Mouse (Mus musculus): ENCODE data around the gene Kcna10. TPM values are rescaled to one million over a fixed set of nuclear protein-coding genes. Genes with fewer than 3 reads are reported as not detected.

Kcna10 gene
- polyA plus RNA-seq, 1 experiment from 2014 or later = not detected

DNA sequence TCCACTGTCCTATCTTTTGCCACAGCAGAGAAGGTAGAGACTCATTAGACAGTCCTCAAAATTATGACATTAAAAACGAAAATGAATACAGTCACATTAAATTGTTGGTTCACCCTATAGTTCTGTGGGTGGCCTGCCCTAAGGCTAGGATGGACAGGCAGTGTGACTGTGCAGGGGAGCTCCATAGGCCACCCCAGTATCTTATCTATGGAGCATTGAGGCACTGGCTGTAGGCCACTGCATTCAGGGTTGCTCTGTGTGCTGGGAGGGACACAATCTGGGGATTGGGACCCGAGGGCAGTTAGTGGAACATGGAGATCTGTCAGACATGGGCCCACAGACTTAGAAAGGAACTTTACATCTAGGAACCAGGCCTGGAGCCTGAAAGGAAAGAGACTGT lies 51.1 kb downstream of the Kcna10 start:
- H3K27me3 ChIP-seq (ENCODE audit: low read depth, poor library complexity, severe bottlenecking) = no peaks in the 10 kb centered on the region
- no peaks in the 10 kb centered on the region for H3K9me3 ChIP-seq (replicated peaks)
- no peak for DNase-seq (ENCODE audit: low spot score)
- H3K4me3 ChIP-seq = no peak overlapping the region
- H3K4me1 ChIP-seq = peaks cover 6% of the 10 kb centered on the region; the same call in 1 of the 2 replicates
- WGBS = 33% methylated on average over 2 of the region's 2 CpGs
- H3K27ac ChIP-seq = no peak overlapping the region
- H3K36me3 ChIP-seq = no peaks in the 10 kb centered on the region

GRCm38 (mm10) chr3:107238051-107238450 lies 55.2 kb downstream of the Kcna10 start:
- DNase-seq (ENCODE audit: low spot score) = no peak
- Histone ChIP-seq H3K9me3 (replicated peaks) (no peaks in the 10 kb centered on the region), H3K36me3 (no peaks in the 10 kb centered on the region), H3K27ac (no peak overlapping the region), H3K4me1 (peaks cover 6% of the 10 kb centered on the region; the same call in 1 of the 2 replicates), H3K4me3 (no peak overlapping the region), H3K27me3 (ENCODE audit: low read depth, poor library complexity, severe bottlenecking) (no peaks in the 10 kb centered on the region)
- 24% methylated on average over 2 of the region's 2 CpGs for WGBS

DNA sequence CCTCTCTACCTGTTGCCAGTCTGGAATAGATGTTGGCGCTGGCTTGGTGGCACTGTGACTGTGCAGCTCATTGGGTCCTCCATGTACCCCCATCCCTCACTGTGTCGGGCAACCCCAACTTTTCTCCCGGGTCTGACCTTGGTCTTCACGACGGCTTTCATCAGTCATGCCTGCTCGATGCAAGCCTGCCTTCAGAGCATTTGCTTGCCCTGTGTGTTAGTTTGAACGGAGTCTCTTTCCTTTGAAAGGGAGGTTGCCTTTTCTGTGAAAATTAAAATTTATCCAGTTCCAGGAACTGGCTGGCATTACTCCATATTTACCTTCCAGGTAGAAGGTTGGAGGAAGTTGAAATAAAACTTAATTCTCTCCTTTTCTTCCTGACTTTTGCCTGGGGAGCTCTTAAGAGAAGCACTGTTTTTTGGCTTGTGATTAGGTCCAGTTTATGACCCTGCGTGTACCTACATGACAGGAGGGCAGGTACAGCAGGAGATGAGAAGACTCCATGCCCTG lies 55.7 kb downstream of the Kcna10 start:
- H3K27ac ChIP-seq = no peak overlapping the region
- DNase-seq (ENCODE audit: low spot score) = no peak
- WGBS = 81% methylated on average over 8 of the region's 8 CpGs
- H3K9me3 ChIP-seq (replicated peaks) = no peaks in the 10 kb centered on the region
- H3K27me3 ChIP-seq (ENCODE audit: low read depth, poor library complexity, severe bottlenecking) = no peaks in the 10 kb centered on the region
- H3K4me3 ChIP-seq = no peak overlapping the region
- no peaks in the 10 kb centered on the region for H3K36me3 ChIP-seq
- peaks cover 6% of the 10 kb centered on the region; the same call in 1 of the 2 replicates for H3K4me1 ChIP-seq

DNA sequence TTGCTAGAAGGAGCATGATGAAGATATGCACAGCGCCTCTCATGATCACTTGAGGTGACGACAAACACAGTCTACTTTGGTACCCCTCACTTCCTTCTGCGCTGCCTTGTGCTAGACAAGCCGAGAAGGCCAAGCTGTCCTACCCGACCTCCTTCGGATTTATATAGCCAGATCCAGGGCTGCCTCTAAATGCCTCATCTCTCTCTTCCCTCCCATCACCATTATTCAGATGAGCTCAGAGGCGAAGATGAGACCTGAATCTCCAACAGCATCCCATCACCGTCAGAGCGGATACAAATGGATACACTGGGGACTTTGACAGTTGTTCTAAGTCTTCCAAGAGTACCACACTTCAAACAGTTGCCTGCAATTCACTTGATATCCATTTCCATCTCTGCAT lies 56.8 kb downstream of the Kcna10 start, which contains the start of gene Prok1:
Gene Prok1, minus strand, starts transcription at position 101 of the 400 bp plus-strand sequence.
- 93% methylated on average over 9 of the region's 9 CpGs for WGBS
- H3K27me3 ChIP-seq (ENCODE audit: low read depth, poor library complexity, severe bottlenecking) = no peaks in the 10 kb centered on the region
- no peaks in the 10 kb centered on the region for H3K36me3 ChIP-seq
- H3K4me1 ChIP-seq = peaks cover 6% of the 10 kb centered on the region; the same call in 1 of the 2 replicates
- no peak within 1 kb of the TSS for H3K27ac ChIP-seq
- H3K9me3 ChIP-seq (replicated peaks) = no peaks in the 10 kb centered on the region
- DNase-seq (ENCODE audit: low spot score) = no peak
- no peak within 1 kb of the TSS for H3K4me3 ChIP-seq

DNA sequence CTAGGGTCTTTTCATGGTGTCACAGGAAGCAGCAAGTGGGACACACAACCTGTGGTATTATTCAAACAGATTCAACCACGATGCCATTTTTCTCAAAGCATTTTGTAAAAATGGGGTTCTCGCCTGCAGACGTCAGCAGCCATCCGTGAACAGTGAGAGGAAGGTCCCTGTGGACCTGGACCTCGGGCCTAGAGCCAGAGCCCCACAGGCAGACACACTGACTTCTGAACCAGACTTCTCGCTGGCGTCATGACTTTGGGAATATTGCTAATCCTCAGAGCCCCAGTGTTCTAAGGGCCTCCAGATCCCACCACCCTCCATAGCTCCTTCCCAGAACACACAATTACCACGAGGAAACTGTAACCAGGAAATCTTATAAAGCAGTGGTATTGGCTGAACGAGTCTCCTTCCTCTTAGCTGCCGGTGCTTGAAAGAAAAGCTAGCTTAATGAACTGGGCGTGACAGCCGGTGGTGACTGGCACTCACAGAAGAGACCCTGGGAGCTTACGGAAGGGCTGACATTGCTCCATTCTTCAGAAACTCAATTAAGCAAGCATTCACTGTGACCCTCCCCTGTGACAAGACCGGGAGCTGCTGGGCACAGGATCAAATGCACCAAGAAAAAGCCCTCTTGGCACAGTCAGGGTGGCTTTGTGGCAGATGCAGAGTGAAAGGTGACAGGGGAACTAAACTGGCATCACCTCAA lies 58.7 kb downstream of the Kcna10 start:
- H3K27ac ChIP-seq = no peak overlapping the region
- no peaks in the 10 kb centered on the region for H3K9me3 ChIP-seq (replicated peaks)
- H3K27me3 ChIP-seq (ENCODE audit: low read depth, poor library complexity, severe bottlenecking) = no peaks in the 10 kb centered on the region
- WGBS = 63% methylated on average over 14 of the region's 14 CpGs
- H3K4me1 ChIP-seq = peaks cover 6% of the 10 kb centered on the region; the same call in 1 of the 2 replicates
- H3K4me3 ChIP-seq = no peak overlapping the region
- DNase-seq (ENCODE audit: low spot score) = no peak
- H3K36me3 ChIP-seq = no peaks in the 10 kb centered on the region

Other genes with a start within 250 kb of the Kcna10 start
- 2.0 and 2.1 TPM in 2 replicates for gene Kcna3, start 146.9 kb upstream of the Kcna10 start, polyA plus RNA-seq (2016; fragmentation: Nextera tagmentation; extraction: Ambion mirVana)
- gene Kcna2, start 81.9 kb upstream of the Kcna10 start, polyA plus RNA-seq (2016; fragmentation: Nextera tagmentation; extraction: Ambion mirVana) = 0.03 TPM in 1 of 2 replicates, not detected in the other
- gene Cym, start 38.7 kb downstream of the Kcna10 start, polyA plus RNA-seq (2016; fragmentation: Nextera tagmentation; extraction: Ambion mirVana) = not detected in 2 replicates
- not detected in 2 replicates for gene A630076J17Rik, start 47.6 kb downstream of the Kcna10 start, polyA plus RNA-seq (2016; fragmentation: Nextera tagmentation; extraction: Ambion mirVana)
- not detected in 2 replicates for gene Prok1, start 56.7 kb downstream of the Kcna10 start, polyA plus RNA-seq (2016; fragmentation: Nextera tagmentation; extraction: Ambion mirVana)
- 174 and 179 TPM in 2 replicates for gene Lamtor5, start 95.8 kb downstream of the Kcna10 start, polyA plus RNA-seq (2016; fragmentation: Nextera tagmentation; extraction: Ambion mirVana)
- 1.9 and 4.2 TPM in 2 replicates for gene Slc16a4, start 108.2 kb downstream of the Kcna10 start, polyA plus RNA-seq (2016; fragmentation: Nextera tagmentation; extraction: Ambion mirVana)
- gene Rbm15, start 150.6 kb downstream of the Kcna10 start, polyA plus RNA-seq (2016; fragmentation: Nextera tagmentation; extraction: Ambion mirVana) = 17.2 and 17.4 TPM in 2 replicates